Mouse (Mus musculus) liver, adult 2 months (tissue): ENCODE measurements around the gene Zfr2. TPM values are rescaled to one million over a fixed set of nuclear protein-coding genes. Genes with fewer than 3 reads are reported as not detected.
A peak's percentile ranks its signal among the peaks of the same experiment; 100 is the strongest.

ENCODE experiments used
- DNase-seq: peaks from one replicate; pipeline ENCODE4 v3.0.0-alpha.2; 2011; ENCODE audit warnings: low read depth, low spot score; ENCODE audit errors: extremely low read depth
- H3K27ac ChIP-seq: fragments of 200-500 bp; replicated peaks from 2 replicates; pipeline ENCODE4 v1.5.1; 2012; ENCODE audit warnings: low read depth, mild to moderate bottlenecking, control low read depth, inconsistent platforms, low read length; ENCODE audit not compliant: insufficient read depth
- H3K27me3 ChIP-seq: fragments of 200-500 bp; 2 replicates; pipeline ENCODE4 v1.6.1; 2012; ENCODE audit warnings: mild to moderate bottlenecking, moderate library complexity, low read length, inconsistent platforms; ENCODE audit not compliant: control insufficient read depth, insufficient read depth
- H3K36me3 ChIP-seq: fragments of 200-500 bp; 2 replicates; pipeline ENCODE4 v1.6.1; 2012; ENCODE audit warnings: low read length, inconsistent platforms; ENCODE audit not compliant: control insufficient read depth, insufficient read depth
- H3K4me1 ChIP-seq: fragments of 200-500 bp; 2 replicates; pipeline ENCODE4 v1.6.1; 2011; ENCODE audit warnings: low read length; ENCODE audit not compliant: control insufficient read depth, insufficient read depth
- H3K4me3 ChIP-seq: fragments of 200-500 bp; 2 replicates; pipeline ENCODE4 v1.5.1; 2011; ENCODE audit warnings: low read depth, mild to moderate bottlenecking, control low read depth, low read length, moderate library complexity; ENCODE audit not compliant: insufficient read depth
- H3K79me2 ChIP-seq: fragments of 200-500 bp; 2 replicates; pipeline ENCODE4 v1.6.1; 2012; ENCODE audit warnings: inconsistent platforms, mild to moderate bottlenecking, low read length, moderate library complexity; ENCODE audit not compliant: control insufficient read depth, insufficient read depth
- H3K9ac ChIP-seq: fragments of 200-500 bp; 2 replicates; pipeline ENCODE4 v1.6.1; 2012; ENCODE audit warnings: low read depth, mild to moderate bottlenecking, control low read depth, inconsistent platforms, low read length
- CTCF ChIP-seq: fragments of 200-500 bp; IDR thresholded peaks from 2 replicates; pipeline ENCODE4 v1.5.1; 2011; ENCODE audit warnings: low read depth, low read length, control low read depth
- POLR2A ChIP-seq: fragments of 200-500 bp; IDR thresholded peaks from 2 replicates; pipeline ENCODE4 v1.6.1; 2011; ENCODE audit warnings: low read length, control low read depth; ENCODE audit not compliant: insufficient read depth; ENCODE audit errors: extremely low read depth
- WGBS: fragments of 180-500 bp; shearing (Covaris S2); methylation state at CpG from one replicate; pipeline ENCODE4 v1.1.7; 2018; 5-methylcytosine and 5-hydroxymethylcytosine counted together
- polyA plus RNA-seq: library from polyadenylated mRNA; depleted of rRNA; stranded (reverse); fragments of >200 nt; gene quantifications from 2 replicates; pipeline ENCODE4 v1.2.3, GENCODE M21; 2012
- total RNA-seq: library from RNA; depleted of rRNA; stranded (reverse); fragments of >200 nt; gene quantifications from 2 replicates; pipeline ENCODE4 v1.2.3, GENCODE M21; 2014

Zfr2 gene
- total and polyA plus RNA-seq, 2 experiments: 0.74 to 1.6 TPM

GRCm38 (mm10) chr10:81236471-81237268, 3.7 kb downstream of the Zfr2 start:
- 86% methylated on average over 12 of the region's 12 CpGs for WGBS
- DNase-seq: no peak
- TF ChIP-seq CTCF (no peak), POLR2A (no peak)
- no peak overlapping the region for H3K4me3 ChIP-seq
- H3K27me3 ChIP-seq: 0 out of 2 replicates have a peak, but pooled peaks cover 9% of the 10 kb centered on the region
- peaks cover 13% of the 10 kb centered on the region for H3K4me1 ChIP-seq
- H3K36me3 ChIP-seq: no peaks in the 10 kb centered on the region
- no peaks in the 10 kb centered on the region for H3K79me2 ChIP-seq
- no peak overlapping the region for H3K9ac ChIP-seq
- H3K27ac ChIP-seq: no peak overlapping the region

- peaks cover 11% of the 10 kb centered on the region for H3K4me1 ChIP-seq
- DNase-seq: no peak
- H3K27me3 ChIP-seq: 0 out of 2 replicates have a peak, but pooled peaks cover 9% of the 10 kb centered on the region
- TF ChIP-seq CTCF (no peak), POLR2A (no peak)
- no peak overlapping the region for H3K4me3 ChIP-seq
- H3K36me3 ChIP-seq: no peaks in the 10 kb centered on the region
- no peak overlapping the region for H3K27ac ChIP-seq
- WGBS: 98% methylated on average over 2 of the region's 2 CpGs
- no peak overlapping the region for H3K9ac ChIP-seq
- H3K79me2 ChIP-seq: no peaks in the 10 kb centered on the region
Measured at GRCm38 (mm10) chr10:81238618-81239017, 5.7 kb downstream of the Zfr2 start.

- WGBS: 38% methylated on average over 13 of the region's 13 CpGs
- H3K27ac ChIP-seq: no peak overlapping the region
- H3K27me3 ChIP-seq: 0 out of 2 replicates have a peak, but pooled peaks cover 9% of the 10 kb centered on the region
- no peaks in the 10 kb centered on the region for H3K79me2 ChIP-seq
- TF ChIP-seq POLR2A (no peak), CTCF (peak; percentile 78)
- no peak overlapping the region for H3K4me3 ChIP-seq
- peak; percentile 26 for DNase-seq
- no peaks in the 10 kb centered on the region for H3K4me1 ChIP-seq
- no peaks in the 10 kb centered on the region for H3K36me3 ChIP-seq
- no peak overlapping the region for H3K9ac ChIP-seq
Measured at GRCm38 (mm10) chr10:81240876-81241275, 7.9 kb downstream of the Zfr2 start.

GRCm38 (mm10) chr10:81242021-81242420, 9.1 kb downstream of the Zfr2 start:
- TF ChIP-seq POLR2A (no peak), CTCF (no peak)
- no peaks in the 10 kb centered on the region for H3K4me1 ChIP-seq
- H3K9ac ChIP-seq: no peak overlapping the region
- 87% methylated on average over 16 of the region's 16 CpGs for WGBS
- H3K27ac ChIP-seq: no peak overlapping the region
- H3K4me3 ChIP-seq: no peak overlapping the region
- no peaks in the 10 kb centered on the region for H3K79me2 ChIP-seq
- 0 out of 2 replicates have a peak, but pooled peaks cover 9% of the 10 kb centered on the region for H3K27me3 ChIP-seq
- H3K36me3 ChIP-seq: no peaks in the 10 kb centered on the region
- no peak for DNase-seq

- 0 out of 2 replicates have a peak, but pooled peaks cover 9% of the 10 kb centered on the region for H3K27me3 ChIP-seq
- WGBS: 86% methylated on average over 4 of the region's 4 CpGs
- TF ChIP-seq POLR2A: no peak
- no peak for TF ChIP-seq CTCF
Measured at GRCm38 (mm10) chr10:81244146-81244545, 11.2 kb downstream of the Zfr2 start.

GRCm38 (mm10) chr10:81244595-81244994, 11.6 kb downstream of the Zfr2 start:
- DNase-seq: no peak
- Histone ChIP-seq H3K27me3 (0 out of 2 replicates have a peak, but pooled peaks cover 6% of the 10 kb centered on the region), H3K4me1 (no peaks in the 10 kb centered on the region), H3K27ac (no peak overlapping the region), H3K36me3 (no peaks in the 10 kb centered on the region), H3K79me2 (no peaks in the 10 kb centered on the region), H3K9ac (no peak overlapping the region), H3K4me3 (no peak overlapping the region)
- 18% methylated on average over 17 of the region's 17 CpGs for WGBS
- peak; percentile 93 for TF ChIP-seq CTCF
- TF ChIP-seq POLR2A: no peak

More at GRCm38 (mm10) chr10:81244146-81244545, 11.2 kb downstream of the Zfr2 start:
- H3K4me1 ChIP-seq: no peaks in the 10 kb centered on the region
- H3K36me3 ChIP-seq: no peaks in the 10 kb centered on the region
- no peaks in the 10 kb centered on the region for H3K79me2 ChIP-seq
- no peak overlapping the region for H3K9ac ChIP-seq
- no peak overlapping the region for H3K4me3 ChIP-seq
- H3K27ac ChIP-seq: no peak overlapping the region
- DNase-seq: no peak
